Mouse (Mus musculus) cerebellum, adult 2 months (tissue): ENCODE measurements around the gene Borcs6.

Source experiments
- CTCF ChIP-seq: fragments of 200-500 bp; IDR thresholded peaks from 2 replicates; pipeline ENCODE4 v1.5.1; 2011; ENCODE audit warnings: low read depth, mild to moderate bottlenecking, control low read depth, low read length, moderate library complexity, borderline replicate concordance; ENCODE audit not compliant: insufficient read depth
- POLR2A ChIP-seq: fragments of 200-500 bp; IDR thresholded peaks from 2 replicates; pipeline ENCODE4 v1.6.1; 2011; ENCODE audit warnings: low read length, control low read depth, borderline replicate concordance; ENCODE audit not compliant: insufficient read depth

DNA sequence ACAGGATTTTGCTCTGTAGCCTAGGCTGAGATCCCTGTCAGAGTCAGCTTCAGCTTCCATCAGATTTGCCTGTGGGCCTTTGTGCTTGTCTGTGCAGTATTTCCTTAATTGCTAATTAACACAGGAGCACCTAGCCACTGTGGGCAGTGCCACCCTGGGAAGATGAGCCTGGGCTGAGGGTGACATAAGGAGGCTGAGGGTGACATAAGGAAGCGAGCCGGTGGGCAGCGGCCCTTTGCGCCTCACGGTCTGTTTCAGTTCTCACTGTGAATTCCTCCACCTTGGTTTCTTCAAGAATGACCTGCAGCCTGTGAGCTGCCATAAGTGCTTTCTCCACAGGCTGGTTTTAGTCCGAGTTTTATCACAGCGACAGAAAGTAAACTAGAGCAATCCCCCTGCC is 22.1 kb downstream of the Borcs6 start:
- no peak for TF ChIP-seq POLR2A
- no peak for TF ChIP-seq CTCF
